Mouse (Mus musculus): ENCODE results near the gene Fam180a. TPM values are rescaled to one million over a fixed set of nuclear protein-coding genes. Genes with fewer than 3 reads are reported as not detected.

Fam180a gene
- polyA plus RNA-seq, 1 experiment from 2014 or later, result not detected

- no peaks in the 10 kb centered on the region for H3K27me3 ChIP-seq (ENCODE audit: control insufficient read depth, insufficient read depth, low read length)
- ATAC-seq (replicated peaks; ENCODE audit: insufficient number of reproducible peaks, low FRiP score, low TSS enrichment, low read depth), result no peak
- 87% methylated on average over 20 of the region's 20 CpGs for WGBS
Observed at GRCm38 (mm10) chr6:35271868-35272765, 53.8 kb downstream of the Fam180a start.

GRCm38 (mm10) chr6:35271094-35271855, 54.7 kb downstream of the Fam180a start:
- no peaks in the 10 kb centered on the region for H3K9me3 ChIP-seq (replicated peaks; ENCODE audit: control insufficient read depth, low read length)
- no peak overlapping the region for H3K4me3 ChIP-seq (ENCODE audit: low read depth, low read length)
- DNase-seq (ENCODE audit: low spot score) (no peak), ATAC-seq (replicated peaks; ENCODE audit: insufficient number of reproducible peaks, low FRiP score, low TSS enrichment, low read depth) (no peak)
- no peak overlapping the region for H3K4me2 ChIP-seq (ENCODE audit: low read depth, low read length)
- no peaks in the 10 kb centered on the region for H3K27me3 ChIP-seq (ENCODE audit: control insufficient read depth, insufficient read depth, low read length)
- no peaks in the 10 kb centered on the region for H3K36me3 ChIP-seq (replicated peaks; ENCODE audit: control insufficient read depth, insufficient read depth, low read depth, low read length)
- no peaks in the 10 kb centered on the region for H3K4me1 ChIP-seq (ENCODE audit: control insufficient read depth, insufficient read depth, low read length)
- 91% methylated on average over 12 of the region's 12 CpGs for WGBS
- no peak overlapping the region for H3K27ac ChIP-seq (replicated peaks; ENCODE audit: low read depth, low read length)
- H3K9ac ChIP-seq (replicated peaks; ENCODE audit: low read length), result no peak overlapping the region

More at GRCm38 (mm10) chr6:35271868-35272765, 53.8 kb downstream of the Fam180a start:
- H3K4me1 ChIP-seq (ENCODE audit: control insufficient read depth, insufficient read depth, low read length), result no peaks in the 10 kb centered on the region
- H3K9ac ChIP-seq (replicated peaks; ENCODE audit: low read length), result no peak overlapping the region
- H3K36me3 ChIP-seq (replicated peaks; ENCODE audit: control insufficient read depth, insufficient read depth, low read depth, low read length), result no peaks in the 10 kb centered on the region
- H3K27ac ChIP-seq (replicated peaks; ENCODE audit: low read depth, low read length), result no peak overlapping the region
- DNase-seq (ENCODE audit: low spot score), result no peak
- no peak overlapping the region for H3K4me3 ChIP-seq (ENCODE audit: low read depth, low read length)
- no peak overlapping the region for H3K4me2 ChIP-seq (ENCODE audit: low read depth, low read length)
- no peaks in the 10 kb centered on the region for H3K9me3 ChIP-seq (replicated peaks; ENCODE audit: control insufficient read depth, low read length)

- no peak overlapping the region for H3K4me2 ChIP-seq (ENCODE audit: low read depth, low read length)
- no peak overlapping the region for H3K4me3 ChIP-seq (ENCODE audit: low read depth, low read length)
- no peak for DNase-seq (ENCODE audit: low spot score)
- H3K9me3 ChIP-seq (replicated peaks; ENCODE audit: control insufficient read depth, low read length), result no peaks in the 10 kb centered on the region
- H3K36me3 ChIP-seq (replicated peaks; ENCODE audit: control insufficient read depth, insufficient read depth, low read depth, low read length), result no peaks in the 10 kb centered on the region
- no peak overlapping the region for H3K27ac ChIP-seq (replicated peaks; ENCODE audit: low read depth, low read length)
- no peak overlapping the region for H3K9ac ChIP-seq (replicated peaks; ENCODE audit: low read length)
- no peaks in the 10 kb centered on the region for H3K27me3 ChIP-seq (ENCODE audit: control insufficient read depth, insufficient read depth, low read length)
- 77% methylated on average over 13 of the region's 13 CpGs for WGBS
- ATAC-seq (replicated peaks; ENCODE audit: insufficient number of reproducible peaks, low FRiP score, low TSS enrichment, low read depth), result no peak
- H3K4me1 ChIP-seq (ENCODE audit: control insufficient read depth, insufficient read depth, low read length), result no peaks in the 10 kb centered on the region
Observed at GRCm38 (mm10) chr6:35269643-35270042, 56.3 kb downstream of the Fam180a start.

GRCm38 (mm10) chr6:35268711-35269110, 57.2 kb downstream of the Fam180a start:
- DNase-seq (ENCODE audit: low spot score), result no peak
- no peak for ATAC-seq (replicated peaks; ENCODE audit: insufficient number of reproducible peaks, low FRiP score, low TSS enrichment, low read depth)
- Histone ChIP-seq H3K27ac (replicated peaks; ENCODE audit: low read depth, low read length) (no peak overlapping the region), H3K4me2 (ENCODE audit: low read depth, low read length) (no peak overlapping the region), H3K27me3 (ENCODE audit: control insufficient read depth, insufficient read depth, low read length) (no peaks in the 10 kb centered on the region), H3K36me3 (replicated peaks; ENCODE audit: control insufficient read depth, insufficient read depth, low read depth, low read length) (no peaks in the 10 kb centered on the region), H3K9ac (replicated peaks; ENCODE audit: low read length) (no peak overlapping the region), H3K4me3 (ENCODE audit: low read depth, low read length) (no peak overlapping the region), H3K4me1 (ENCODE audit: control insufficient read depth, insufficient read depth, low read length) (no peaks in the 10 kb centered on the region), H3K9me3 (replicated peaks; ENCODE audit: control insufficient read depth, low read length) (no peaks in the 10 kb centered on the region)
- WGBS, result 95% methylated on average over 13 of the region's 13 CpGs

- Histone ChIP-seq H3K9me3 (replicated peaks; ENCODE audit: control insufficient read depth, low read length) (no peaks in the 10 kb centered on the region), H3K27me3 (ENCODE audit: control insufficient read depth, insufficient read depth, low read length) (no peaks in the 10 kb centered on the region), H3K27ac (replicated peaks; ENCODE audit: low read depth, low read length) (no peak overlapping the region), H3K9ac (replicated peaks; ENCODE audit: low read length) (no peak overlapping the region), H3K4me1 (ENCODE audit: control insufficient read depth, insufficient read depth, low read length) (no peaks in the 10 kb centered on the region), H3K4me2 (ENCODE audit: low read depth, low read length) (no peak overlapping the region), H3K36me3 (replicated peaks; ENCODE audit: control insufficient read depth, insufficient read depth, low read depth, low read length) (peaks cover 3% of the 10 kb centered on the region), H3K4me3 (ENCODE audit: low read depth, low read length) (no peak overlapping the region)
- WGBS, result 86% methylated on average over 15 of the region's 15 CpGs
- ATAC-seq (replicated peaks; ENCODE audit: insufficient number of reproducible peaks, low FRiP score, low TSS enrichment, low read depth) (no peak), DNase-seq (ENCODE audit: low spot score) (no peak)
Observed at GRCm38 (mm10) chr6:35265580-35266278, 60.2 kb downstream of the Fam180a start.

Other genes starting within 250 kb of the Fam180a start
- 34.8 and 41.5 TPM in 2 replicates for gene Cnot4, start 192.4 kb downstream of the Fam180a start, polyA plus RNA-seq (2014; fragmentation: Nextera tagmentation; extraction: Ambion mirVana)
- gene Nup205, start 148.7 kb downstream of the Fam180a start, polyA plus RNA-seq (2014; fragmentation: Nextera tagmentation; extraction: Ambion mirVana), result 54.0 and 55.8 TPM in 2 replicates
- 0.25 and 0.36 TPM in 2 replicates for gene Slc13a4, start 18.0 kb downstream of the Fam180a start, polyA plus RNA-seq (2014; fragmentation: Nextera tagmentation; extraction: Ambion mirVana)
- 142 and 147 TPM in 2 replicates for gene Mtpn, start 213.7 kb upstream of the Fam180a start, polyA plus RNA-seq (2014; fragmentation: Nextera tagmentation; extraction: Ambion mirVana)